Comparison of ENCODE assay signal across 8 mouse cellular contexts in genomic region chr16:90831676-90832075, GRCm38 (mm10). TPM values are rescaled to one million over a fixed set of nuclear protein-coding genes. Genes with fewer than 3 reads are reported as not detected.
A peak's percentile ranks its signal among the peaks of the same experiment; 100 is the strongest.
DNase-seq lines count a peak whose midpoint lies in the region; ATAC-seq and TF ChIP-seq lines count a peak whose summit lies in the region.

No protein-coding gene starts in this region.

- no peak overlapping the region for H3K27ac ChIP-seq in ES-Bruce4 (ENCODE audit: insufficient read depth, low read length)
- H3K27ac ChIP-seq in heart, embryonic 11.5 days (ENCODE audit: low read depth, low read length): no peak overlapping the region
- no peak overlapping the region for H3K27ac ChIP-seq in liver, embryonic 16.5 days (ENCODE audit: low read length)

- no peak for ATAC-seq in heart, embryonic 11.5 days (replicated peaks; ENCODE audit: insufficient number of reproducible peaks, low FRiP score, low TSS enrichment)
- ATAC-seq in liver, embryonic 16.5 days (ENCODE audit: low read depth): no peak
- no peak for ATAC-seq in megakaryocyte progenitor cell, adult 5-6 weeks (replicated peaks; ENCODE audit: poor library complexity)

- no peaks in the 10 kb centered on the region for H3K36me3 ChIP-seq in ES-Bruce4 (ENCODE audit: control insufficient read depth, insufficient read depth, low read length, poor library complexity, severe bottlenecking)
- no peaks in the 10 kb centered on the region for H3K36me3 ChIP-seq in heart, embryonic 11.5 days (ENCODE audit: control insufficient read depth, insufficient read depth, low read length)
- no peaks in the 10 kb centered on the region for H3K36me3 ChIP-seq in liver, embryonic 16.5 days (ENCODE audit: control insufficient read depth, insufficient read depth)

- H3K9me3 ChIP-seq in ES-Bruce4 (replicated peaks; ENCODE audit: control insufficient read depth, insufficient read depth, low read length, poor library complexity, severe bottlenecking): no peaks in the 10 kb centered on the region
- no peaks in the 10 kb centered on the region for H3K9me3 ChIP-seq in heart, embryonic 11.5 days (replicated peaks; ENCODE audit: control insufficient read depth, low read length)
- H3K9me3 ChIP-seq in liver, embryonic 16.5 days (replicated peaks; ENCODE audit: control insufficient read depth, low read length): no peaks in the 10 kb centered on the region

- H3K4me2 ChIP-seq in heart, embryonic 11.5 days: peak overlapping the region; percentile 87
- H3K4me2 ChIP-seq in liver, embryonic 16.5 days (ENCODE audit: low read depth, low read length): peak overlapping the region; percentile 97; the same call in 1 of the 2 replicates

- DNase-seq in 3134 (ENCODE audit: extremely low read depth, insufficient read length, low spot score): peak; percentile 39
- DNase-seq in left cerebral cortex, postnatal 25 days (ENCODE audit: low spot score in 2 of 2): no peak
- DNase-seq in left cerebral cortex, adult 8-10 months (ENCODE audit: low spot score in 2 of 2): no peak
- no peak for DNase-seq in testis, postnatal 14 days (ENCODE audit: low spot score)

- TF ChIP-seq EP300 in ES-Bruce4 (IDR thresholded peaks at IDR 0.05; ENCODE audit: insufficient read depth, low read depth, low read length): no peak

- H3K4me3 ChIP-seq in ES-Bruce4 (ENCODE audit: low read depth, low read length): peak overlapping the region; percentile 52
- H3K4me3 ChIP-seq in heart, embryonic 11.5 days (ENCODE audit: low read depth, low read length): peak overlapping the region; percentile 47
- H3K4me3 ChIP-seq in liver, embryonic 16.5 days (ENCODE audit: low read depth, low read length): peak overlapping the region; percentile 69

- 23% methylated on average over 15 of the region's 15 CpGs for WGBS in heart, embryonic 11.5 days (ENCODE audit: insufficient replicate concordance)
- 21% methylated on average over 15 of the region's 15 CpGs for WGBS in liver, embryonic 16.5 days (ENCODE audit: insufficient replicate concordance)

- TF ChIP-seq CTCF in ES-Bruce4 (IDR thresholded peaks at IDR 0.05; ENCODE audit: low read depth, low read length): no peak

- H3K4me1 ChIP-seq in ES-Bruce4 (ENCODE audit: control insufficient read depth, insufficient read depth, low read length): peaks cover 1% of the 10 kb centered on the region
- H3K4me1 ChIP-seq in heart, embryonic 11.5 days (ENCODE audit: control insufficient read depth, insufficient read depth, low read length): peaks cover 14% of the 10 kb centered on the region; the same call in 1 of the 2 replicates
- peaks cover 27% of the 10 kb centered on the region for H3K4me1 ChIP-seq in liver, embryonic 16.5 days (ENCODE audit: control insufficient read depth, low read depth, low read length)

- H3K9ac ChIP-seq in ES-Bruce4 (ENCODE audit: low read depth, poor library complexity, severe bottlenecking): peak overlapping the region; percentile 44
- H3K9ac ChIP-seq in heart, embryonic 11.5 days (ENCODE audit: low read depth, low read length): peak overlapping the region; percentile 58; the same call in 1 of the 2 replicates
- H3K9ac ChIP-seq in liver, embryonic 16.5 days (ENCODE audit: low read depth, low read length): no peak overlapping the region

- H3K27me3 ChIP-seq in ES-Bruce4 (ENCODE audit: control insufficient read depth, insufficient read depth, low read length, poor library complexity, severe bottlenecking): 0 out of 2 replicates have a peak, but pooled peaks cover 1% of the 10 kb centered on the region
- peaks cover 29% of the 10 kb centered on the region for H3K27me3 ChIP-seq in heart, embryonic 11.5 days (ENCODE audit: control insufficient read depth, insufficient read depth, low read length)
- H3K27me3 ChIP-seq in liver, embryonic 16.5 days (ENCODE audit: control insufficient read depth, insufficient read depth, low read depth, low read length): peaks cover 56% of the 10 kb centered on the region

- intact Hi-C loops in left cerebral cortex, postnatal 25 days (cut with DNase I): loop anchor here (2.0 to 5.0 kb wide), 2 partner anchors 56 to 93 kb away; no protein-coding TSS in a partner anchor

- no peak for TF ChIP-seq POLR2A in ES-Bruce4 (IDR thresholded peaks at IDR 0.05; ENCODE audit: insufficient read depth, low read length)

RNA-seq across cellular contexts. Expression of gene Eva1c, which starts 5.2 kb away (rescaled TPM):
- 3.2 and 4.9 TPM in 2 replicates for polyA plus RNA-seq in ES-Bruce4 (2011; ENCODE audit: insufficient read depth, insufficient read length, low read depth, missing spikeins)
- polyA plus RNA-seq in heart, embryonic 11.5 days (2014; fragmentation: Nextera tagmentation; extraction: Ambion mirVana): 1.3 and 1.9 TPM in 2 replicates
- 0.40 and 0.51 TPM in 2 replicates for polyA plus RNA-seq in liver, embryonic 16.5 days (2015; fragmentation: Nextera tagmentation; extraction: Ambion mirVana)
- total RNA-seq in megakaryocyte progenitor cell, adult 5-6 weeks (2015): not detected in 2 replicates
- total RNA-seq in megakaryocyte progenitor cell, adult 5-6 weeks (2017): not detected in 2 replicates
- 1 to 10 TPM; 1.6 to 1.8 TPM for total RNA-seq in left cerebral cortex, postnatal 25 days (2021)
- total RNA-seq in left cerebral cortex, adult 8-10 months (2022): 1 to 10 TPM; 3.3 to 4.4 (median 3.8) TPM

RNA-seq across cellular contexts. Expression of gene Urb1, which starts 21.5 kb away (rescaled TPM):
- polyA plus RNA-seq in ES-Bruce4 (2011; ENCODE audit: insufficient read depth, insufficient read length, low read depth, missing spikeins): 24.4 and 27.0 TPM in 2 replicates
- polyA plus RNA-seq in heart, embryonic 11.5 days (2014; fragmentation: Nextera tagmentation; extraction: Ambion mirVana): 7.0 and 9.9 TPM in 2 replicates
- polyA plus RNA-seq in liver, embryonic 16.5 days (2015; fragmentation: Nextera tagmentation; extraction: Ambion mirVana): 3.7 and 4.1 TPM in 2 replicates
- total RNA-seq in megakaryocyte progenitor cell, adult 5-6 weeks (2015): 8.1 and 8.9 TPM in 2 replicates
- total RNA-seq in megakaryocyte progenitor cell, adult 5-6 weeks (2017): 7.7 and 9.1 TPM in 2 replicates
- 10 to 100 TPM; 13.7 to 14.4 TPM for total RNA-seq in left cerebral cortex, postnatal 25 days (2021)
- 10 to 100 TPM; 15.5 to 18.9 (median 16.8) TPM for total RNA-seq in left cerebral cortex, adult 8-10 months (2022)
